Mouse (Mus musculus): ENCODE measurements around the gene Guf1. TPM values are rescaled to one million over a fixed set of nuclear protein-coding genes. Genes with fewer than 3 reads are reported as not detected.

Guf1 gene
- total and polyA plus RNA-seq, 3 experiments: 15.8 to 36.8 (median 23.1) TPM

- Histone ChIP-seq H3K4me3 (replicated peaks in 1 of 3; ENCODE audit: low read depth in 2 of 3, low read length in 2 of 3, poor library complexity in 1 of 3) (no peak overlapping the region), H3K27me3 (replicated peaks) (no peaks in the 10 kb centered on the region), H3K36me3 (replicated peaks in 1 of 2; ENCODE audit: control insufficient read depth in 1 of 2, insufficient read depth in 1 of 2, low read length in 1 of 2) (no peaks in the 10 kb centered on the region), H3K4me2 (ENCODE audit: insufficient read depth, low read depth, poor library complexity, severe bottlenecking) (no peak overlapping the region), H3K27ac (ENCODE audit: insufficient read depth, low read depth) (no peak overlapping the region), H3K4me1 (ENCODE audit: control insufficient read depth in 1 of 2, insufficient read depth in 2 of 2) (0 out of 4 replicates have a peak, but pooled peaks cover 0 to 2% of the 10 kb centered on the region in 2 experiments), H3K9me3 (replicated peaks; ENCODE audit: low read length) (no peaks in the 10 kb centered on the region), H3K9ac (ENCODE audit: insufficient read depth, low read depth) (no peak overlapping the region), H3K79me2 (replicated peaks; ENCODE audit: control insufficient read depth, extremely low read depth, insufficient read depth, poor library complexity, severe bottlenecking) (no peaks in the 10 kb centered on the region)
- TF ChIP-seq NRF1 (IDR thresholded peaks at IDR 0.05; ENCODE audit: low read depth, low read length): no peak
- no peak for TF ChIP-seq CTCF (conservative IDR thresholded peaks at IDR 0.05 in 1 of 2, IDR thresholded peaks at IDR 0.05 in 1 of 2; ENCODE audit: low read depth in 2 of 2, low read length in 2 of 2)
- no peak for TF ChIP-seq MYC (IDR thresholded peaks at IDR 0.05; ENCODE audit: low read depth, low read length)
- TF ChIP-seq E2F4 (IDR thresholded peaks at IDR 0.05; ENCODE audit: insufficient replicate concordance, low read depth, low read length): no peak
- TF ChIP-seq ZC3H11A (IDR thresholded peaks at IDR 0.05; ENCODE audit: low read depth, low read length): no peak
- dilution Hi-C loops (cut with MboI; ENCODE audit: extremely low pct_ligation_motif_present, extremely low pct_unique_long_range_greater_than_20kb, low sequenced_read_pairs): no loop called here
- DNase-seq (ENCODE audit: extremely low read depth): no peak
- in situ Hi-C loops (cut with MboI; ENCODE audit: low pct_ligation_motif_present, low pct_unique_long_range_greater_than_20kb, low sequenced_read_pairs): loop anchor here (25.0 kb wide), 1 partner anchor 1250 kb away; no protein-coding TSS in a partner anchor
Measured at GRCm38 (mm10) chr5:69512203-69512602, 44.5 kb upstream of the Guf1 start.

- H3K27me3 ChIP-seq (replicated peaks): no peaks in the 10 kb centered on the region
- no peak overlapping the region for H3K27ac ChIP-seq (ENCODE audit: insufficient read depth, low read depth)
- no peak for TF ChIP-seq E2F4 (IDR thresholded peaks at IDR 0.05; ENCODE audit: insufficient replicate concordance, low read depth, low read length)
- no peak for TF ChIP-seq KAT2A (IDR thresholded peaks at IDR 0.05; ENCODE audit: insufficient replicate concordance, low read length)
- TF ChIP-seq MEF2A (IDR thresholded peaks at IDR 0.05; ENCODE audit: borderline replicate concordance, low read depth, low read length): no peak
- peak; percentile 69 for TF ChIP-seq SMC3 (IDR thresholded peaks at IDR 0.05; ENCODE audit: low read depth, low read length)
- TF ChIP-seq ZKSCAN1 (IDR thresholded peaks at IDR 0.05; ENCODE audit: borderline replicate concordance, low read depth, low read length): no peak
- no peak for TF ChIP-seq MAZ (IDR thresholded peaks at IDR 0.05; ENCODE audit: low read depth, low read length)
- TF ChIP-seq CTCF (conservative IDR thresholded peaks at IDR 0.05 in 1 of 2, IDR thresholded peaks at IDR 0.05 in 1 of 2; ENCODE audit: low read depth in 2 of 2, low read length in 2 of 2): peak; percentile 45 to 74
- TF ChIP-seq RAD21 (IDR thresholded peaks at IDR 0.05; ENCODE audit: low read depth, low read length): peak; percentile 67
- TF ChIP-seq RCOR1 (conservative IDR thresholded peaks at IDR 0.05; ENCODE audit: low read depth, low read length): no peak
- no peak for TF ChIP-seq PAX5 (IDR thresholded peaks at IDR 0.05; ENCODE audit: low read length)
- TF ChIP-seq MXI1 (IDR thresholded peaks at IDR 0.05; ENCODE audit: low read depth, low read length): no peak
- no peak for TF ChIP-seq NELFE (IDR thresholded peaks at IDR 0.05; ENCODE audit: low read depth, low read length)
- TF ChIP-seq MAX (IDR thresholded peaks at IDR 0.05; ENCODE audit: low read length): no peak
- no peak for TF ChIP-seq TCF12 (IDR thresholded peaks at IDR 0.05; ENCODE audit: low read depth, low read length)
- TF ChIP-seq USF1 (IDR thresholded peaks at IDR 0.05; ENCODE audit: low read depth, low read length): no peak
- H3K4me2 ChIP-seq (ENCODE audit: insufficient read depth, low read depth, poor library complexity, severe bottlenecking): no peak overlapping the region
- no peaks in the 10 kb centered on the region for H3K36me3 ChIP-seq (replicated peaks in 1 of 2; ENCODE audit: control insufficient read depth in 1 of 2, insufficient read depth in 1 of 2, low read length in 1 of 2)
- DNase-seq (ENCODE audit: extremely low read depth): peak; percentile 83
- no peaks in the 10 kb centered on the region for H3K79me2 ChIP-seq (replicated peaks; ENCODE audit: control insufficient read depth, extremely low read depth, insufficient read depth, poor library complexity, severe bottlenecking)
- H3K9ac ChIP-seq (ENCODE audit: insufficient read depth, low read depth): no peak overlapping the region
- H3K4me3 ChIP-seq (replicated peaks in 1 of 3; ENCODE audit: low read depth in 2 of 3, low read length in 2 of 3, poor library complexity in 1 of 3): no peak overlapping the region
- in situ Hi-C loops (cut with MboI; ENCODE audit: low pct_ligation_motif_present, low pct_unique_long_range_greater_than_20kb, low sequenced_read_pairs) (loop anchor here (25.0 kb wide), 1 partner anchor 1258 kb away; no protein-coding TSS in a partner anchor), dilution Hi-C loops (cut with MboI; ENCODE audit: extremely low pct_ligation_motif_present, extremely low pct_unique_long_range_greater_than_20kb, low sequenced_read_pairs) (no loop called here)
- no peaks in the 10 kb centered on the region for H3K4me1 ChIP-seq (ENCODE audit: control insufficient read depth in 1 of 2, insufficient read depth in 2 of 2)
- H3K9me3 ChIP-seq (replicated peaks; ENCODE audit: low read length): no peaks in the 10 kb centered on the region
Measured at GRCm38 (mm10) chr5:69520661-69521278, 36.0 kb upstream of the Guf1 start.

All from CH12.LX (cell line).